Mouse (Mus musculus): ENCODE measurements around the gene Hadha. TPM values are rescaled to one million over a fixed set of nuclear protein-coding genes. Genes with fewer than 3 reads are reported as not detected.

Gene Hadha
- 10 to 100 TPM; 64.3 to 68.3 TPM for total RNA-seq (2021)
- long read RNA-seq, experiment 1, full-length matches to known transcripts: 54 of 62 reads
- long read RNA-seq, experiment 1, partial matches to known transcripts: 2 of 62 reads
- long read RNA-seq, experiment 1, other reads (novel, unspliced or antisense): 6 of 62 reads
- long read RNA-seq, experiment 2, full-length matches to known transcripts: 68 of 75 reads
- long read RNA-seq, experiment 2, partial matches to known transcripts: 4 of 75 reads
- long read RNA-seq, experiment 2, other reads (novel, unspliced or antisense): 3 of 75 reads

DNA sequence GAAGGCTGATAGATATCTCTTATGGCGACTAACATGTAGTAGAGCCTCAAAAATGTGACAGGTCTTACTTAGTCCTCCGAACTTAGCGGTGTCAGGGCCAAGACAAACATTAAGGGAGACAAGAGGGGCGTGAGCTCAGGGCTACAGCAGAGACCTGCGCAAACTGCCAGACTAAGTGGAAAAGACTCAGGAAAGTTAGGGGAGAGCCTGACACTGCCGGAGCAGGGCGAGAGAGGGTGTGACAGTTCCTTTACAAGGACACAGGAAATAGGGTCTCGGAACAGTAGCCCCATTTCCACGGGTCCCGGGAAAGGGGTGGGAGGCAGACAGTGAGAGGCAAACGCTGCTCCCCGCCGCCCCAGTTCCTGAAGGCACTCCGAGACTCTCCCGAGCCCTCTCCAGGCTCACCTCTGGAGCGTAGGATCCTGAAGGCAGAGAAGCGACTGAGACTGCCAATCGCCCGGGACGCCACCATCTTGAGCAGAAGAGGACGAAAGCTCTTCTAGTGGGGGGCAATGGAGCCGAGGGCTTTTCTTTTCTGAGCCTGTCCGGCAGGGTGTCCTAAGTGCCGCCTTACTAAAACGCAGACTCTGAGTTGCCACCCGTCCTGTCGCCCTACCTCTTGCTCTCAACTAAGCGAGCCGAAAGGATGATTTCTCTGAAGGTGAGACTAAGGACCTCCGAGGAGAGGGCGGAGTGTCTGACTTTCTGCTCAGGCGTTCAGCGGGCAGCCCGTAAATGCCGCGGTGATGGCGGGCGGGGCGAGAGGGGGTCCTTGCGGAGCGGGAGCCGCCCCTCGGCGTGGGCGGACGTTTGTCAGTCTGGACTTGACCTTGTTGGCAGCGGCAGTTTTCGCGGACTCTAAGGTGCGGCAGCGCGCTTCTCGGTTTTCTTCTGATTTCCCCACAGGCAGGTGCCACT, at the start of gene Hadha, which contains the start of gene Hadhb:
Gene Hadha, minus strand, starts transcription at position 689 of the 921 bp plus-strand sequence.
Gene Hadhb, plus strand, starts transcription at position 775 of the 921 bp plus-strand sequence.
- peak; percentile 19; the same call in 1 of the 2 replicates for TF ChIP-seq CTCF (IDR thresholded peaks at IDR 0.05)
- Histone ChIP-seq H3K4me3 (peak within 1 kb of the TSS; percentile 99), H3K27ac (peak within 1 kb of the TSS; percentile 100)
- peak; percentile 90 to 93 for DNase-seq (ENCODE audit: extremely low spot score in 1 of 2, low spot score in 2 of 2)
- intact Hi-C loops (cut with DNase I): no loop called here

- H3K27ac ChIP-seq: no peak overlapping the region
- no peak for TF ChIP-seq CTCF (IDR thresholded peaks at IDR 0.05)
- H3K4me3 ChIP-seq: no peak overlapping the region
- intact Hi-C loops (cut with DNase I): no loop called here
- DNase-seq (ENCODE audit: extremely low spot score in 1 of 2, low spot score in 2 of 2): no peak
These were observed 49.5 kb upstream of the Hadha start for GRCm38 (mm10) chr5:30204441-30204840.

DNA sequence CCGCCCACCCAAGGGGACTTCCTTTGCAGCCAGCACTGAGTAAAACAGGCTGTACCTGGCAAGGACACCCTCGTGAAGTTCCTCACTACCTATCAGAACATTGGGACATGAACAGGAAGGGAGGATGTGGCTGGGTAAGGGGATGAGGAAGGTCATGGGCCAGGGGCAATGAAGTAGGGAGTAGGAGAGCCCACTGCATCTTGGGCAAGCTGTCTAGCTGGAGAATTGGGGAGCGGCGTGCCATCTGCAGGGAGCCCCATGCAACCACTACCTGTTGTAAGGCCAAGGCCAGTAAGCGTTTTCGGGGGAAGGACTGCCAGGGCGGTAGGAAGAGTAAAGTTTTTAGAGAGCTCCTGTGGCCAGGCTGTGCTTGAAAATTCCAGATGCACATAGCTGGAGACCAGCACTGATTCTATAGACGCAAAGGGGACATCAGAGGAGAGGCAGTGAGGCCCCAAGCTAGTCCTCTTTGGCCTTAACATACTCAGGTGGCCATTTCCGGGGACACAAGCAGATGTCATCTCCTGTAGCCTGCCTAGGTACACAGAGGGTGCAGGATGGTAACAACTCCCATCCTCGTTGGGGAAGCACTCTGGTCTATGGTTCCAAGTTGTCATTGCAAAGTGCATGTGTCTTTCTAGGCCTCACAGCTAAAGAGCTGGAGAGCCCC, 48.4 kb upstream of the Hadha start:
- no peak for DNase-seq (ENCODE audit: extremely low spot score in 1 of 2, low spot score in 2 of 2)
- TF ChIP-seq CTCF (IDR thresholded peaks at IDR 0.05): no peak
- H3K27ac ChIP-seq: no peak overlapping the region
- intact Hi-C loops (cut with DNase I): no loop called here
- H3K4me3 ChIP-seq: no peak overlapping the region

GRCm38 (mm10) chr5:30202221-30202620, 47.3 kb upstream of the Hadha start:
- no peak overlapping the region for H3K27ac ChIP-seq
- H3K4me3 ChIP-seq: no peak overlapping the region
- DNase-seq (ENCODE audit: extremely low spot score in 1 of 2, low spot score in 2 of 2): no peak
- intact Hi-C loops (cut with DNase I): no loop called here
- no peak for TF ChIP-seq CTCF (IDR thresholded peaks at IDR 0.05)

GRCm38 (mm10) chr5:30201521-30201920, 46.6 kb upstream of the Hadha start:
- DNase-seq (ENCODE audit: extremely low spot score in 1 of 2, low spot score in 2 of 2): peak; percentile 33
- TF ChIP-seq CTCF (IDR thresholded peaks at IDR 0.05): peak; percentile 62
- Histone ChIP-seq H3K27ac (no peak overlapping the region), H3K4me3 (no peak overlapping the region)
- intact Hi-C loops (cut with DNase I): no loop called here

DNA sequence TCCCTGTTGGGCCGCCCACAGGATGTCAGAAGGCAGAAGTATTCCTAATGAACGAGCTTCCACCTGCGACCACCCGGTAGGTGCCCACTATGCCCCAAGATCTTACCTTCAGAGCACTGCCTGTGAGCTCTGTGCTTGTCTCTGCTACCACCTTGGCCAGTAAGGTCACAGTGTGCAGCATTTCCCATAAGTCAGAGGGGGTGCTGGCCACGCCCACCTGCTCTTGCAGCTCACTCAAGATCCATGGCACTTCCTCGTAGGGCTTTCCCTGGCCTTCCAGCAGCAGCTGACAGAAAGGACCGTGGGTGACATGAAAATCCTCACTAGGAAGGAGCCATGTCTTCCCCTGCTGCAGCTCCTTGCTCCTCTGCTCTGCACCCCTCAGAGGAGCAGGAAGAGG, 43.3 kb upstream of the Hadha start:
- intact Hi-C loops (cut with DNase I): no loop called here
- no peak for TF ChIP-seq CTCF (IDR thresholded peaks at IDR 0.05)
- no peak overlapping the region for H3K27ac ChIP-seq
- H3K4me3 ChIP-seq: no peak overlapping the region
- DNase-seq (ENCODE audit: extremely low spot score in 1 of 2, low spot score in 2 of 2): no peak

GRCm38 (mm10) chr5:30195340-30195739, 40.4 kb upstream of the Hadha start:
- no peak for DNase-seq (ENCODE audit: extremely low spot score in 1 of 2, low spot score in 2 of 2)
- Histone ChIP-seq H3K4me3 (no peak overlapping the region), H3K27ac (no peak overlapping the region)
- TF ChIP-seq CTCF (IDR thresholded peaks at IDR 0.05): no peak
- intact Hi-C loops (cut with DNase I): no loop called here

DNA sequence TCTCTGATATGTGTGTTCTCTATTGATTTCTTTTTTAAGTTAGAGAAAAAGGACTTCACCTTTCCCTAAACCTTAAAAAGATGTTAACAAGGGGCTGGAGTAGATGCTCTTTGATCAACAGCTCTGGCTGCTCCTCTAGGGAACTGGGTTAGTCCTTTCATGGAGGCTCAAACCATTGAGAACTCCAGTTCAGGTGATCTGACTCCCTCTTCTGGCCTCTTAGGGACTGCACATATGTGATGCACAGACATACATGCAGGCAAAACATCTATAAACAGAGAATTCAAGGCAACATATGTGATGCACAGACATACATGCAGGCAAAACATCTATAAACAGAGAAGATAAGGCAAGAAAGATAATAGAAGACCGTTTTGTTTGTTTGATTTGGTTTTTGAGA, 37.5 kb upstream of the Hadha start:
- no peak for DNase-seq (ENCODE audit: extremely low spot score in 1 of 2, low spot score in 2 of 2)
- no peak overlapping the region for H3K4me3 ChIP-seq
- no peak overlapping the region for H3K27ac ChIP-seq
- peak; percentile 13 for TF ChIP-seq CTCF (IDR thresholded peaks at IDR 0.05)
- intact Hi-C loops (cut with DNase I): no loop called here

GRCm38 (mm10) chr5:30187687-30188485, 32.9 kb upstream of the Hadha start:
- no peak for TF ChIP-seq CTCF (IDR thresholded peaks at IDR 0.05)
- Histone ChIP-seq H3K4me3 (no peak overlapping the region), H3K27ac (no peak overlapping the region)
- intact Hi-C loops (cut with DNase I): no loop called here
- no peak for DNase-seq (ENCODE audit: extremely low spot score in 1 of 2, low spot score in 2 of 2)

DNA sequence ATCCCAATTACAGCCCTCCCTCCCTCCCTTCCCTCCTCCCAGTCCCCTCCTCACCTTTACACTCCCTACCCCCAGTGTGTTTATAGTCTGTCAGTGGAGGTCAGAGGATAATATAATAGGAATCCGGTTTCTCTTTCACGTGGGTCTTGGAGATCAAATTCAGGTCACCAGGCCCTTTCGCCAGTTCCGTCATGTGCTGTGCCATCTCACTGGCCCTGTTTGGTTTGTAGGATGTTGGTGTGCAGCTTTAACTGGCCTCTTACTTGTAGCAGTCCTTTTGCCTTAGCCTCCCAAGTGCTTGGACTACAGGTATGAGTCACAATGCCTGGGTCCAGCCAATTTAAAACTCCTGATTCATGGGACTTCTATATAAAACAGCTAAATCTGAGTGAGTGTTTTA, 20.8 kb upstream of the Hadha start:
- no peak overlapping the region for H3K4me3 ChIP-seq
- intact Hi-C loops (cut with DNase I): no loop called here
- TF ChIP-seq CTCF (IDR thresholded peaks at IDR 0.05): no peak
- no peak for DNase-seq (ENCODE audit: extremely low spot score in 1 of 2, low spot score in 2 of 2)
- no peak overlapping the region for H3K27ac ChIP-seq

Measured in left cerebral cortex, adult 2 months (tissue).